Mouse (Mus musculus) brain, adult 2 months (tissue): Measurements from ENCODE around the gene Gm4070.
"Not testable (repeated sequence)": the region's sequence is repeated elsewhere in the genome, so short reads cannot be mapped to it uniquely, and the experiment has no call there.

ENCODE experiments used
- DNase-seq: peaks from one replicate; pipeline ENCODE4 v3.0.0; 2011; ENCODE audit warnings: low read depth, low spot score

Gm4070 gene

GRCm38 (mm10) chr7:105953812-105954211 lies at the start of gene Gm4070:
Gm4070 (minus strand) TSS chr7:105953967.
- not testable (repeated sequence) for DNase-seq

- DNase-seq: not testable (repeated sequence)
These were observed 773 bp upstream of the Gm4070 start for GRCm38 (mm10) chr7:105954540-105954939.

- not testable (repeated sequence) for DNase-seq
These were observed 1.4 kb downstream of the Gm4070 start for GRCm38 (mm10) chr7:105952408-105952807.

GRCm38 (mm10) chr7:105945238-105945637 lies 8.5 kb downstream of the Gm4070 start:
- DNase-seq: not testable (repeated sequence)

GRCm38 (mm10) chr7:105932132-105932531 lies 21.6 kb downstream of the Gm4070 start:
- not testable (repeated sequence) for DNase-seq

GRCm38 (mm10) chr7:105883588-105884336 lies 70.0 kb downstream of the Gm4070 start:
- DNase-seq: not testable (repeated sequence)

- DNase-seq: not testable (repeated sequence)
These were observed 73.9 kb downstream of the Gm4070 start for GRCm38 (mm10) chr7:105879717-105880484.

GRCm38 (mm10) chr7:105855718-105856560 lies 97.8 kb downstream of the Gm4070 start:
- DNase-seq: not testable (repeated sequence)
